Mouse (Mus musculus): ENCODE measurements at regions not wholly inside any gene's neighbourhood (a gene's known extent, or its start where the extent isn't known, plus 50 kb on each side); places are given as distances from the start of the nearest gene placed in this dataset.

- intact Hi-C loops (cut with DNase I) = no loop called here
- no peak for DNase-seq
Observed at GRCm38 (mm10) chr5:75523041-75523678, 51.6 kb upstream of the Kit start.

Measured in heart, postnatal 10 days (tissue).